Mouse (Mus musculus) heart, postnatal 4 days (tissue): ENCODE measurements around the gene Klrb1. TPM values are rescaled to one million over a fixed set of nuclear protein-coding genes. Genes with fewer than 3 reads are reported as not detected.
A peak's percentile ranks its signal among the peaks of the same experiment; 100 is the strongest.
"Not testable (repeated sequence)": the region's sequence is repeated elsewhere in the genome, so short reads cannot be mapped to it uniquely, and the experiment has no call there.

Experiments used
- DNase-seq: peaks from one replicate; pipeline ENCODE4 v3.0.0; 2021
- total RNA-seq, 2 experiments: library from RNA; stranded (reverse); gene quantifications; 2 replicates each; pipeline ENCODE4 v1.2.3; 2021

Gene Klrb1
- not detected for total RNA-seq

GRCm38 (mm10) chr6:128722959-128723358, at the start of gene Klrb1:
TSS of gene Klrb1 (minus strand) at chr6:128723059.
- no peak for DNase-seq

GRCm38 (mm10) chr6:128769481-128770253, 46.8 kb upstream of the Klrb1 start:
- DNase-seq, result no peak

GRCm38 (mm10) chr6:128768047-128768446, 45.2 kb upstream of the Klrb1 start:
- DNase-seq, result no peak

- peak; percentile 58 for DNase-seq
These were observed 43.8 kb upstream of the Klrb1 start for GRCm38 (mm10) chr6:128766486-128767254.

- DNase-seq, result no peak
These were observed 42.4 kb upstream of the Klrb1 start for GRCm38 (mm10) chr6:128765211-128765610.

GRCm38 (mm10) chr6:128764598-128764997, 41.7 kb upstream of the Klrb1 start:
- DNase-seq, result no peak

GRCm38 (mm10) chr6:128763736-128764523, 41.1 kb upstream of the Klrb1 start:
- DNase-seq, result peak; percentile 95

GRCm38 (mm10) chr6:128762892-128763670, 40.2 kb upstream of the Klrb1 start:
- DNase-seq, result not testable (repeated sequence)

- no peak for DNase-seq
These were observed 38.3 kb upstream of the Klrb1 start for GRCm38 (mm10) chr6:128761144-128761540.

GRCm38 (mm10) chr6:128760416-128761143, 37.7 kb upstream of the Klrb1 start:
- DNase-seq, result peak; percentile 91

GRCm38 (mm10) chr6:128760016-128760415, 37.2 kb upstream of the Klrb1 start:
- DNase-seq, result peak; percentile 94

GRCm38 (mm10) chr6:128759221-128759950, 36.5 kb upstream of the Klrb1 start:
- no peak for DNase-seq

GRCm38 (mm10) chr6:128755402-128755763, 32.5 kb upstream of the Klrb1 start:
- not testable (repeated sequence) for DNase-seq

- DNase-seq, result not testable (repeated sequence)
These were observed 32.0 kb upstream of the Klrb1 start for GRCm38 (mm10) chr6:128754748-128755401.

- peak; percentile 22 for DNase-seq
These were observed 31.4 kb upstream of the Klrb1 start for GRCm38 (mm10) chr6:128754265-128754664.

- DNase-seq, result peak; percentile 87
These were observed 30.9 kb upstream of the Klrb1 start for GRCm38 (mm10) chr6:128753610-128754224.

- DNase-seq, result not testable (repeated sequence)
These were observed 24.1 kb upstream of the Klrb1 start for GRCm38 (mm10) chr6:128747006-128747405.

- no peak for DNase-seq
These were observed 14.6 kb upstream of the Klrb1 start for GRCm38 (mm10) chr6:128737445-128737844.

GRCm38 (mm10) chr6:128736100-128736499, 13.2 kb upstream of the Klrb1 start:
- DNase-seq, result peak; percentile 41

GRCm38 (mm10) chr6:128734896-128735295, 12.0 kb upstream of the Klrb1 start:
- no peak for DNase-seq
